Mouse (Mus musculus): Measurements from ENCODE around the gene Nabp1. TPM values are rescaled to one million over a fixed set of nuclear protein-coding genes. Genes with fewer than 3 reads are reported as not detected.
A peak's percentile ranks its signal among the peaks of the same experiment; 100 is the strongest.

Nabp1 gene
- polyA plus RNA-seq, 1 experiment from 2014 or later = 23.0 TPM

DNA sequence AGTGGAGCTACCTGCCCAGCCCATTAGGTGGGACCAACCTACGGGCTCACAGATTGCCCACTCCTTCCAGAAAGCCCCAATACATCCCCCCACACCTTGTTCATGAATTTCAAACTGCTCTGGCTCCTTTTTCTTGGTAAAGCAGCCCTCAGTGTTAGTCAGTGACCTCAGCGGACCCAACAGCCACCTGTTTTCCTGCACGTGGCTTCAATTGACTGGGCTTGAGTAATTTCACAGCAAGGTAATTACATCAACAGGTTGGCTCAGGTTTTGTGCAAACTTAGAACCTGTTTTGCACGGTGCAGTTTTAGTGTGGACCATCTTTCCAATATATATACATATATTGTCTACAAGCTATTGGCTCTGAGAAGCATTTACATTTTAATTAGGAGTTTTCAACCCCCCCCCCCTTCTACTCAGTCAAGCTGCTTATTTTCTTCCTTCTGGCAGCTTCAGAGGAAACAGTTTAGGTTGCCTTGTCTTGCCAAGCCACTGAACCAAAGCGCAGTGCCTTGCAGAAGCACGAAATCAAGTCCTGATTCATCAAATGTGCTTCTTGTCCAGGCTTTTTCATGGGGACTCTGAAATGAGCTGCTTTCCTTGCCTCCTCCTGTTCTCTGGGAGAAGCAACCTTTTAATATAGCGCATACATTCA, 35.0 kb upstream of the Nabp1 start:
- H3K27me3 ChIP-seq (ENCODE audit: control insufficient read depth, insufficient read depth, low read length) = no peaks in the 10 kb centered on the region
- H3K4me3 ChIP-seq (replicated peaks; ENCODE audit: low read length) = no peak overlapping the region
- H3K4me1 ChIP-seq (ENCODE audit: control insufficient read depth, insufficient read depth, low read length) = peaks cover 12% of the 10 kb centered on the region
- H3K27ac ChIP-seq (ENCODE audit: low read length) = no peak overlapping the region
- 78% methylated on average over 7 of the region's 7 CpGs for WGBS
- ATAC-seq (ENCODE audit: insufficient read depth, low FRiP score) = no peak
- no peaks in the 10 kb centered on the region for H3K9me3 ChIP-seq (replicated peaks; ENCODE audit: control insufficient read depth, low read length)
- H3K36me3 ChIP-seq (ENCODE audit: control insufficient read depth, insufficient read depth, low read length) = no peaks in the 10 kb centered on the region
- H3K9ac ChIP-seq (ENCODE audit: low read length) = no peak overlapping the region
- no peak overlapping the region for H3K4me2 ChIP-seq (ENCODE audit: low read depth, low read length)

DNA sequence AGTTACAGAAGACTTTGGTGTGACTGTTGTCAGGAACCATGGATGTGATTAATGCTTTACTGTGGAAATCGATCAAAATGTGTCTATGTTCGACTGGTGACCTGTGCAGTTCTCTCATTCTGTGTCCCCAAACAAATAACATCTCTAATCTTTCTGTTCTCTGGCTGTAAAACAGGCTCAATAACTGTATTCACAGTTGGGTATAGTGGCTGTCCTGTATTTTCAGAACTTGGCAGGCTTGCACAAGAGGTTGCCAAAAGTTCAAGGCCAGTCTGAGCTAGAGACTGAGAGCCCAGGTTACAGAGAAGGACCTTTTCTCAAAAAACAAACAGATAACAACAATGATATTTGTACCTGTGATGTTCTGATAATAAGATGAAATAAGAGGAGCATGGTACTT, 34.1 kb upstream of the Nabp1 start:
- Histone ChIP-seq H3K27me3 (ENCODE audit: control insufficient read depth, insufficient read depth, low read length) (no peaks in the 10 kb centered on the region), H3K4me1 (ENCODE audit: control insufficient read depth, insufficient read depth, low read length) (peaks cover 12% of the 10 kb centered on the region), H3K27ac (ENCODE audit: low read length) (no peak overlapping the region), H3K4me2 (ENCODE audit: low read depth, low read length) (no peak overlapping the region), H3K36me3 (ENCODE audit: control insufficient read depth, insufficient read depth, low read length) (no peaks in the 10 kb centered on the region), H3K9me3 (replicated peaks; ENCODE audit: control insufficient read depth, low read length) (no peaks in the 10 kb centered on the region), H3K4me3 (replicated peaks; ENCODE audit: low read length) (no peak overlapping the region), H3K9ac (ENCODE audit: low read length) (no peak overlapping the region)
- WGBS = 77% methylated on average over 2 of the region's 2 CpGs
- ATAC-seq (ENCODE audit: insufficient read depth, low FRiP score) = no peak

DNA sequence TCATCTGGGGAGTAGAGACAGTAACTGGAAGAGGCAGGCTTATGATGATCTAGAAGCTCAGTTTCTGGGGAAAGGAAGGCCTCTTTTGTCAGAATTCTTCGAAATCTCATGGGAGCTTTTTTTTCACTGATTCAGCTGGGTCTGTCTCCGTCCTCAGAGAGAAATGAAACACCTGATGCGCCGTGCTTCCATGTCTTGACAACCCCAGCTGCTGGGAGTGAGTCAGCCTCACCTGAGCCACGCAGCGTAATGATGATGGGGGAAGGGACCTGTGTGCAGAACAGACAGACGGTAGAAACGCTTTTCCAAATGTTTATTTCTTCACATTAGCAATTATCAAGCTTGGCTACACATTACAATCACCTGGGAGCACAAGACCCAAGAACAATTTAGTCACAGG, 31.6 kb upstream of the Nabp1 start:
- Histone ChIP-seq H3K4me2 (ENCODE audit: low read depth, low read length) (no peak overlapping the region), H3K36me3 (ENCODE audit: control insufficient read depth, insufficient read depth, low read length) (no peaks in the 10 kb centered on the region), H3K9me3 (replicated peaks; ENCODE audit: control insufficient read depth, low read length) (no peaks in the 10 kb centered on the region), H3K4me3 (replicated peaks; ENCODE audit: low read length) (no peak overlapping the region), H3K9ac (ENCODE audit: low read length) (no peak overlapping the region), H3K4me1 (ENCODE audit: control insufficient read depth, insufficient read depth, low read length) (peaks cover 18% of the 10 kb centered on the region), H3K27me3 (ENCODE audit: control insufficient read depth, insufficient read depth, low read length) (no peaks in the 10 kb centered on the region), H3K27ac (ENCODE audit: low read length) (peak overlapping the region; percentile 73)
- 47% methylated on average over 8 of the region's 8 CpGs for WGBS
- no peak for ATAC-seq (ENCODE audit: insufficient read depth, low FRiP score)

- peak overlapping the region; percentile 10; the same call in 1 of the 2 replicates for H3K4me2 ChIP-seq (ENCODE audit: low read depth, low read length)
- WGBS = 8% methylated on average over 7 of the region's 7 CpGs
Measured at GRCm38 (mm10) chr1:51509083-51509482, 30.9 kb upstream of the Nabp1 start.

GRCm38 (mm10) chr1:51508543-51508942, 30.3 kb upstream of the Nabp1 start:
- ATAC-seq (ENCODE audit: insufficient read depth, low FRiP score) = peak; percentile 58; the same call in 1 of the 2 replicates
- H3K9ac ChIP-seq (ENCODE audit: low read length) = no peak overlapping the region
- H3K9me3 ChIP-seq (replicated peaks; ENCODE audit: control insufficient read depth, low read length) = no peaks in the 10 kb centered on the region
- peaks cover 14% of the 10 kb centered on the region for H3K4me1 ChIP-seq (ENCODE audit: control insufficient read depth, insufficient read depth, low read length)
- 56% methylated on average over 3 of the region's 3 CpGs for WGBS
- no peak overlapping the region for H3K4me3 ChIP-seq (replicated peaks; ENCODE audit: low read length)
- peak overlapping the region; percentile 73; the same call in 1 of the 2 replicates for H3K27ac ChIP-seq (ENCODE audit: low read length)
- H3K4me2 ChIP-seq (ENCODE audit: low read depth, low read length) = 0 out of 2 replicates have a peak overlapping the region, but pooled peaks have one; percentile 10
- H3K27me3 ChIP-seq (ENCODE audit: control insufficient read depth, insufficient read depth, low read length) = no peaks in the 10 kb centered on the region
- no peaks in the 10 kb centered on the region for H3K36me3 ChIP-seq (ENCODE audit: control insufficient read depth, insufficient read depth, low read length)

More at GRCm38 (mm10) chr1:51509083-51509482, 30.9 kb upstream of the Nabp1 start:
- no peaks in the 10 kb centered on the region for H3K27me3 ChIP-seq (ENCODE audit: control insufficient read depth, insufficient read depth, low read length)
- peaks cover 14% of the 10 kb centered on the region for H3K4me1 ChIP-seq (ENCODE audit: control insufficient read depth, insufficient read depth, low read length)
- H3K9me3 ChIP-seq (replicated peaks; ENCODE audit: control insufficient read depth, low read length) = no peaks in the 10 kb centered on the region
- H3K9ac ChIP-seq (ENCODE audit: low read length) = no peak overlapping the region
- no peaks in the 10 kb centered on the region for H3K36me3 ChIP-seq (ENCODE audit: control insufficient read depth, insufficient read depth, low read length)
- peak; percentile 93 for ATAC-seq (ENCODE audit: insufficient read depth, low FRiP score)
- H3K4me3 ChIP-seq (replicated peaks; ENCODE audit: low read length) = no peak overlapping the region
- peak overlapping the region; percentile 73 for H3K27ac ChIP-seq (ENCODE audit: low read length)

- Histone ChIP-seq H3K27me3 (ENCODE audit: control insufficient read depth, insufficient read depth, low read length) (no peaks in the 10 kb centered on the region), H3K4me1 (ENCODE audit: control insufficient read depth, insufficient read depth, low read length) (peaks cover 14% of the 10 kb centered on the region), H3K36me3 (ENCODE audit: control insufficient read depth, insufficient read depth, low read length) (no peaks in the 10 kb centered on the region), H3K27ac (ENCODE audit: low read length) (no peak overlapping the region), H3K4me3 (replicated peaks; ENCODE audit: low read length) (no peak overlapping the region), H3K9ac (ENCODE audit: low read length) (no peak overlapping the region), H3K9me3 (replicated peaks; ENCODE audit: control insufficient read depth, low read length) (no peaks in the 10 kb centered on the region), H3K4me2 (ENCODE audit: low read depth, low read length) (no peak overlapping the region)
- no peak for ATAC-seq (ENCODE audit: insufficient read depth, low FRiP score)
- WGBS = 83% methylated on average over 5 of the region's 5 CpGs
Measured at GRCm38 (mm10) chr1:51507436-51507835, 29.2 kb upstream of the Nabp1 start.

- Histone ChIP-seq H3K9me3 (replicated peaks; ENCODE audit: control insufficient read depth, low read length) (no peaks in the 10 kb centered on the region), H3K4me2 (ENCODE audit: low read depth, low read length) (no peak overlapping the region), H3K27me3 (ENCODE audit: control insufficient read depth, insufficient read depth, low read length) (no peaks in the 10 kb centered on the region), H3K36me3 (ENCODE audit: control insufficient read depth, insufficient read depth, low read length) (no peaks in the 10 kb centered on the region), H3K9ac (ENCODE audit: low read length) (no peak overlapping the region), H3K4me3 (replicated peaks; ENCODE audit: low read length) (no peak overlapping the region), H3K27ac (ENCODE audit: low read length) (no peak overlapping the region), H3K4me1 (ENCODE audit: control insufficient read depth, insufficient read depth, low read length) (peaks cover 14% of the 10 kb centered on the region)
- 67% methylated on average over 4 of the region's 4 CpGs for WGBS
- ATAC-seq (ENCODE audit: insufficient read depth, low FRiP score) = no peak
Measured at GRCm38 (mm10) chr1:51506236-51506635, 28.0 kb upstream of the Nabp1 start.

GRCm38 (mm10) chr1:51505632-51506031, 27.4 kb upstream of the Nabp1 start:
- WGBS = 60% methylated on average over 1 of the region's 1 CpGs

GRCm38 (mm10) chr1:51503055-51503454, 24.8 kb upstream of the Nabp1 start:
- no peak overlapping the region for H3K9ac ChIP-seq (ENCODE audit: low read length)
- no peak for ATAC-seq (ENCODE audit: insufficient read depth, low FRiP score)
- no peak overlapping the region for H3K4me3 ChIP-seq (replicated peaks; ENCODE audit: low read length)
- H3K9me3 ChIP-seq (replicated peaks; ENCODE audit: control insufficient read depth, low read length) = no peaks in the 10 kb centered on the region
- H3K27me3 ChIP-seq (ENCODE audit: control insufficient read depth, insufficient read depth, low read length) = no peaks in the 10 kb centered on the region
- peaks cover 7% of the 10 kb centered on the region for H3K4me1 ChIP-seq (ENCODE audit: control insufficient read depth, insufficient read depth, low read length)
- no peak overlapping the region for H3K4me2 ChIP-seq (ENCODE audit: low read depth, low read length)
- H3K36me3 ChIP-seq (ENCODE audit: control insufficient read depth, insufficient read depth, low read length) = no peaks in the 10 kb centered on the region
- no peak overlapping the region for H3K27ac ChIP-seq (ENCODE audit: low read length)
- WGBS = 51% methylated on average over 2 of the region's 2 CpGs

More at GRCm38 (mm10) chr1:51505632-51506031, 27.4 kb upstream of the Nabp1 start:
- no peaks in the 10 kb centered on the region for H3K27me3 ChIP-seq (ENCODE audit: control insufficient read depth, insufficient read depth, low read length)
- H3K4me2 ChIP-seq (ENCODE audit: low read depth, low read length) = no peak overlapping the region
- no peaks in the 10 kb centered on the region for H3K36me3 ChIP-seq (ENCODE audit: control insufficient read depth, insufficient read depth, low read length)
- no peak for ATAC-seq (ENCODE audit: insufficient read depth, low FRiP score)
- no peak overlapping the region for H3K27ac ChIP-seq (ENCODE audit: low read length)
- H3K9ac ChIP-seq (ENCODE audit: low read length) = no peak overlapping the region
- H3K4me1 ChIP-seq (ENCODE audit: control insufficient read depth, insufficient read depth, low read length) = peaks cover 14% of the 10 kb centered on the region
- H3K9me3 ChIP-seq (replicated peaks; ENCODE audit: control insufficient read depth, low read length) = no peaks in the 10 kb centered on the region
- H3K4me3 ChIP-seq (replicated peaks; ENCODE audit: low read length) = no peak overlapping the region
